In genomic region chr11:96876300-96877040, GRCm38 (mm10) we compare ENCODE assay signal across 7 mouse cellular contexts. TPM values are rescaled to one million over a fixed set of nuclear protein-coding genes. Genes with fewer than 3 reads are reported as not detected.
DNase-seq lines count a peak whose midpoint lies in the region; ATAC-seq and TF ChIP-seq lines count a peak whose summit lies in the region.

No protein-coding gene starts in this region.

- no peaks in the 10 kb centered on the region for H3K9me3 ChIP-seq in lung, embryonic 15.5 days
- no peaks in the 10 kb centered on the region for H3K9me3 ChIP-seq in forebrain, embryonic 13.5 days (replicated peaks)
- H3K9me3 ChIP-seq in liver, embryonic 12.5 days (replicated peaks): no peaks in the 10 kb centered on the region
- H3K9me3 ChIP-seq in stomach, embryonic 14.5 days (ENCODE audit: control insufficient read depth, low read depth, low read length): no peaks in the 10 kb centered on the region

- ATAC-seq in lung, embryonic 15.5 days (ENCODE audit: borderline replicate concordance, extremely low read depth, low FRiP score, low TSS enrichment): no peak
- peak; percentile 82 for ATAC-seq in forebrain, embryonic 13.5 days
- no peak for ATAC-seq in liver, embryonic 12.5 days
- ATAC-seq in stomach, embryonic 14.5 days (ENCODE audit: insufficient number of reproducible peaks, insufficient read depth, low FRiP score, low read depth): peak; percentile 39; the same call in 1 of the 2 replicates

- H3K36me3 ChIP-seq in lung, embryonic 15.5 days: no peaks in the 10 kb centered on the region
- H3K36me3 ChIP-seq in forebrain, embryonic 13.5 days (ENCODE audit: poor library complexity, severe bottlenecking): no peaks in the 10 kb centered on the region
- no peaks in the 10 kb centered on the region for H3K36me3 ChIP-seq in liver, embryonic 12.5 days
- H3K36me3 ChIP-seq in stomach, embryonic 14.5 days (ENCODE audit: control insufficient read depth, insufficient read depth, low read length): no peaks in the 10 kb centered on the region

- H3K27ac ChIP-seq in lung, embryonic 15.5 days: 0 out of 2 replicates have a peak overlapping the region, but pooled peaks have one; percentile 6
- peak overlapping the region; percentile 100 for H3K27ac ChIP-seq in forebrain, embryonic 13.5 days
- H3K27ac ChIP-seq in liver, embryonic 12.5 days: no peak overlapping the region
- H3K27ac ChIP-seq in stomach, embryonic 14.5 days (ENCODE audit: low read length): peak overlapping the region; percentile 72

- H3K27me3 ChIP-seq in lung, embryonic 15.5 days: peaks cover 38% of the 10 kb centered on the region; the same call in 1 of the 2 replicates
- no peaks in the 10 kb centered on the region for H3K27me3 ChIP-seq in forebrain, embryonic 13.5 days
- H3K27me3 ChIP-seq in liver, embryonic 12.5 days (replicated peaks): peaks cover 99% of the 10 kb centered on the region
- no peaks in the 10 kb centered on the region for H3K27me3 ChIP-seq in stomach, embryonic 14.5 days (ENCODE audit: control insufficient read depth, insufficient read depth, low read length)

- no peak for DNase-seq in lung, adult 2 months
- DNase-seq in thymus, postnatal 10 days (ENCODE audit: low spot score in 2 of 2): no peak
- no peak for DNase-seq in spleen, postnatal 10 days (ENCODE audit: low spot score in 2 of 2)

- TF ChIP-seq POLR2A in lung, adult 2 months (IDR thresholded peaks at IDR 0.05; ENCODE audit: borderline replicate concordance, extremely low read depth, low read depth, low read length): no peak

- H3K4me1 ChIP-seq in lung, embryonic 15.5 days: peaks cover 30% of the 10 kb centered on the region
- H3K4me1 ChIP-seq in lung, adult 2 months (ENCODE audit: control insufficient read depth, insufficient read depth, low read length): peaks cover 2% of the 10 kb centered on the region; the same call in 1 of the 2 replicates
- peaks cover 78% of the 10 kb centered on the region for H3K4me1 ChIP-seq in forebrain, embryonic 13.5 days
- peaks cover 34% of the 10 kb centered on the region for H3K4me1 ChIP-seq in liver, embryonic 12.5 days
- H3K4me1 ChIP-seq in stomach, embryonic 14.5 days (ENCODE audit: control insufficient read depth, insufficient read depth, low read length): peaks cover 32% of the 10 kb centered on the region

- H3K4me2 ChIP-seq in lung, embryonic 15.5 days: peak overlapping the region; percentile 83
- peak overlapping the region; percentile 58 for H3K4me2 ChIP-seq in forebrain, embryonic 13.5 days
- H3K4me2 ChIP-seq in liver, embryonic 12.5 days: peak overlapping the region; percentile 63
- peak overlapping the region; percentile 61 for H3K4me2 ChIP-seq in stomach, embryonic 14.5 days (replicated peaks; ENCODE audit: low read depth, low read length)

- H3K9ac ChIP-seq in lung, embryonic 15.5 days: no peak overlapping the region
- peak overlapping the region; percentile 63 for H3K9ac ChIP-seq in forebrain, embryonic 13.5 days
- H3K9ac ChIP-seq in liver, embryonic 12.5 days: no peak overlapping the region
- no peak overlapping the region for H3K9ac ChIP-seq in stomach, embryonic 14.5 days (replicated peaks; ENCODE audit: low read depth, low read length)

- 6% methylated on average over 13 of the region's 13 CpGs for WGBS in lung, embryonic 15.5 days
- 31% methylated on average over 13 of the region's 13 CpGs for WGBS in lung, adult 2 months
- 2% methylated on average over 13 of the region's 13 CpGs for WGBS in forebrain, embryonic 13.5 days
- WGBS in liver, embryonic 12.5 days (ENCODE audit: insufficient replicate concordance): 13% methylated on average over 13 of the region's 13 CpGs
- 8% methylated on average over 13 of the region's 13 CpGs for WGBS in stomach, embryonic 14.5 days

- TF ChIP-seq CTCF in lung, adult 2 months (IDR thresholded peaks at IDR 0.05; ENCODE audit: insufficient read depth, low read length): no peak

- H3K4me3 ChIP-seq in lung, embryonic 15.5 days: peak overlapping the region; percentile 38
- H3K4me3 ChIP-seq in lung, adult 2 months (replicated peaks; ENCODE audit: extremely low read depth, low read depth, low read length): no peak overlapping the region
- peak overlapping the region; percentile 16 for H3K4me3 ChIP-seq in forebrain, embryonic 13.5 days
- peak overlapping the region; percentile 35 for H3K4me3 ChIP-seq in liver, embryonic 12.5 days
- H3K4me3 ChIP-seq in stomach, embryonic 14.5 days (ENCODE audit: low read depth, low read length): peak overlapping the region; percentile 23; the same call in 1 of the 2 replicates

RNA-seq across cellular contexts. Expression of gene Copz2, which starts 26.8 kb away (rescaled TPM):
- polyA plus RNA-seq in lung, embryonic 15.5 days (2015; fragmentation: Nextera tagmentation; extraction: Ambion mirVana): 134 and 138 TPM in 2 replicates
- polyA plus RNA-seq in lung, adult 2 months (2012; rRNA removed): 39.7 and 44.8 TPM in 2 replicates
- polyA plus RNA-seq in forebrain, embryonic 13.5 days (2015; fragmentation: Nextera tagmentation; extraction: Ambion mirVana): 12.3 and 13.8 TPM in 2 replicates
- 25.6 and 26.7 TPM in 2 replicates for polyA plus RNA-seq in liver, embryonic 12.5 days (2016; fragmentation: Nextera tagmentation; extraction: Ambion mirVana)
- polyA plus RNA-seq in stomach, embryonic 14.5 days (2014; fragmentation: Nextera tagmentation; extraction: Ambion mirVana): 136 and 141 TPM in 2 replicates

RNA-seq across cellular contexts. Expression of gene Cdk5rap3, which starts 39.8 kb away (rescaled TPM):
- 65.8 and 67.2 TPM in 2 replicates for polyA plus RNA-seq in lung, embryonic 15.5 days (2015; fragmentation: Nextera tagmentation; extraction: Ambion mirVana)
- polyA plus RNA-seq in lung, adult 2 months (2012; rRNA removed): 25.4 and 30.1 TPM in 2 replicates
- 102 and 104 TPM in 2 replicates for polyA plus RNA-seq in forebrain, embryonic 13.5 days (2015; fragmentation: Nextera tagmentation; extraction: Ambion mirVana)
- 49.0 and 51.6 TPM in 2 replicates for polyA plus RNA-seq in liver, embryonic 12.5 days (2016; fragmentation: Nextera tagmentation; extraction: Ambion mirVana)
- 65.2 and 68.7 TPM in 2 replicates for polyA plus RNA-seq in stomach, embryonic 14.5 days (2014; fragmentation: Nextera tagmentation; extraction: Ambion mirVana)

RNA-seq across cellular contexts. Expression of gene Nfe2l1, which starts 46.7 kb away (rescaled TPM):
- 62.5 and 65.0 TPM in 2 replicates for polyA plus RNA-seq in lung, embryonic 15.5 days (2015; fragmentation: Nextera tagmentation; extraction: Ambion mirVana)
- polyA plus RNA-seq in lung, adult 2 months (2012; rRNA removed): 225 and 264 TPM in 2 replicates
- polyA plus RNA-seq in forebrain, embryonic 13.5 days (2015; fragmentation: Nextera tagmentation; extraction: Ambion mirVana): 49.0 and 56.2 TPM in 2 replicates
- polyA plus RNA-seq in liver, embryonic 12.5 days (2016; fragmentation: Nextera tagmentation; extraction: Ambion mirVana): 26.7 and 32.4 TPM in 2 replicates
- 30.4 and 36.4 TPM in 2 replicates for polyA plus RNA-seq in stomach, embryonic 14.5 days (2014; fragmentation: Nextera tagmentation; extraction: Ambion mirVana)

RNA-seq across cellular contexts. Expression of gene Prr15l, which starts 51.4 kb away (rescaled TPM):
- 38.2 and 40.1 TPM in 2 replicates for polyA plus RNA-seq in lung, embryonic 15.5 days (2015; fragmentation: Nextera tagmentation; extraction: Ambion mirVana)
- 56.2 and 69.8 TPM in 2 replicates for polyA plus RNA-seq in lung, adult 2 months (2012; rRNA removed)
- polyA plus RNA-seq in forebrain, embryonic 13.5 days (2015; fragmentation: Nextera tagmentation; extraction: Ambion mirVana): 0.08 and 0.25 TPM in 2 replicates
- polyA plus RNA-seq in liver, embryonic 12.5 days (2016; fragmentation: Nextera tagmentation; extraction: Ambion mirVana): 2.4 and 3.2 TPM in 2 replicates
- 46.8 and 48.7 TPM in 2 replicates for polyA plus RNA-seq in stomach, embryonic 14.5 days (2014; fragmentation: Nextera tagmentation; extraction: Ambion mirVana)

Comparison
In these comparisons a context has a peak if more than half of its experiments do, and no peak if none do; other contexts are left out.
1. ATAC-seq: peak in forebrain, embryonic 13.5 days (single experiment) and stomach, embryonic 14.5 days (single experiment); none in lung, embryonic 15.5 days (single experiment) and liver, embryonic 12.5 days (single experiment).
2. Peak in every context shown above with its lines, with median percentiles within 50 percentile points of each other: H3K4me2 ChIP-seq.